Mouse (Mus musculus) cerebellum, adult 2 months (tissue): ENCODE data around the gene Sesn3. TPM values are rescaled to one million over a fixed set of nuclear protein-coding genes. Genes with fewer than 3 reads are reported as not detected.

Experiments used
- DNase-seq, 2 experiments: peaks; one replicate each; pipeline ENCODE4 v3.0.0; 2021
- H3K27ac ChIP-seq: fragments of 200-500 bp; 2 replicates; pipeline ENCODE4 v1.5.1; 2012; ENCODE audit warnings: low read length, control low read depth, inconsistent platforms; ENCODE audit not compliant: insufficient read depth
- H3K27me3 ChIP-seq: fragments of 200-500 bp; 2 replicates; pipeline ENCODE4 v1.6.1; 2012; ENCODE audit warnings: inconsistent platforms, mild to moderate bottlenecking, low read length, moderate library complexity; ENCODE audit not compliant: control insufficient read depth, insufficient read depth
- H3K4me1 ChIP-seq: fragments of 200-500 bp; 2 replicates; pipeline ENCODE4 v1.6.1; 2011; ENCODE audit warnings: low read length; ENCODE audit not compliant: control insufficient read depth, insufficient read depth
- H3K4me3 ChIP-seq: fragments of 200-500 bp; replicated peaks from 2 replicates; pipeline ENCODE3; 2011; ENCODE audit warnings: mild to moderate bottlenecking, low read depth, low read length, control low read depth; ENCODE audit not compliant: insufficient read depth
- CTCF ChIP-seq: fragments of 200-500 bp; IDR thresholded peaks from 2 replicates; pipeline ENCODE4 v1.5.1; 2011; ENCODE audit warnings: low read depth, mild to moderate bottlenecking, control low read depth, low read length, moderate library complexity, borderline replicate concordance; ENCODE audit not compliant: insufficient read depth
- POLR2A ChIP-seq: fragments of 200-500 bp; IDR thresholded peaks from 2 replicates; pipeline ENCODE4 v1.6.1; 2011; ENCODE audit warnings: low read length, control low read depth, borderline replicate concordance; ENCODE audit not compliant: insufficient read depth
- WGBS: fragments of 180-500 bp; shearing (Covaris S2); methylation state at CpG from one replicate; pipeline ENCODE4 v1.1.7; 2018; 5-methylcytosine and 5-hydroxymethylcytosine counted together
- polyA plus RNA-seq: library from polyadenylated mRNA; depleted of rRNA; stranded (reverse); fragments of >200 nt; gene quantifications from 2 replicates; pipeline ENCODE4 v1.2.3, GENCODE M21; 2012; rRNA removed

The Sesn3 gene
- polyA plus RNA-seq, 1 experiment = 26.8 TPM

- DNase-seq = peak; percentile 89 to 91
- peak; percentile 78; the same call in 1 of the 2 replicates for TF ChIP-seq POLR2A
- no peak for TF ChIP-seq CTCF
- peaks cover 17% of the 10 kb centered on the region for H3K4me1 ChIP-seq
- under 1% methylated on average over 76 of the region's 76 CpGs for WGBS
- H3K4me3 ChIP-seq = peak overlapping the region; percentile 81
- no peaks in the 10 kb centered on the region for H3K27me3 ChIP-seq
- H3K27ac ChIP-seq = peak overlapping the region; percentile 96
Observed at GRCm38 (mm10) chr9:14380386-14381285, 105.8 kb downstream of the Sesn3 start.

- peaks cover 17% of the 10 kb centered on the region for H3K4me1 ChIP-seq
- peak within 1 kb of the TSS; percentile 81 for H3K4me3 ChIP-seq
- TF ChIP-seq CTCF (no peak), POLR2A (no peak)
- peak within 1 kb of the TSS; percentile 96 for H3K27ac ChIP-seq
- DNase-seq = peak; percentile 59 to 64
- WGBS = 3% methylated on average over 8 of the region's 8 CpGs
- H3K27me3 ChIP-seq = no peaks in the 10 kb centered on the region
Observed at GRCm38 (mm10) chr9:14381353-14382055, 106.6 kb downstream of the Sesn3 start, which contains the start of gene Endod1. Gene Endod1, minus strand, starts transcription at chr9:14381507.

- H3K27ac ChIP-seq = peak overlapping the region; percentile 73; the same call in 1 of the 2 replicates
- TF ChIP-seq POLR2A = no peak
- no peak for TF ChIP-seq CTCF
- DNase-seq = no peak
- peaks cover 17% of the 10 kb centered on the region for H3K4me1 ChIP-seq
- no peak overlapping the region for H3K4me3 ChIP-seq
- WGBS = 83% methylated on average over 5 of the region's 5 CpGs
- no peaks in the 10 kb centered on the region for H3K27me3 ChIP-seq
Observed at GRCm38 (mm10) chr9:14382256-14382791, 107.5 kb downstream of the Sesn3 start.

Other genes with a start within 250 kb of the Sesn3 start
- 106 and 123 TPM in 2 replicates for gene Endod1, start 106.4 kb downstream of the Sesn3 start, polyA plus RNA-seq
- 1.1 and 1.2 TPM in 2 replicates for gene Kdm4d, start 225.4 kb downstream of the Sesn3 start, polyA plus RNA-seq
- gene Cwc15, start 225.6 kb downstream of the Sesn3 start, polyA plus RNA-seq = 123 and 129 TPM in 2 replicates